Mouse (Mus musculus): ENCODE measurements at regions not wholly inside any gene's neighbourhood (a gene's known extent, or its start where the extent isn't known, plus 50 kb on each side); places are given as distances from the start of the nearest gene placed in this dataset.

DNA sequence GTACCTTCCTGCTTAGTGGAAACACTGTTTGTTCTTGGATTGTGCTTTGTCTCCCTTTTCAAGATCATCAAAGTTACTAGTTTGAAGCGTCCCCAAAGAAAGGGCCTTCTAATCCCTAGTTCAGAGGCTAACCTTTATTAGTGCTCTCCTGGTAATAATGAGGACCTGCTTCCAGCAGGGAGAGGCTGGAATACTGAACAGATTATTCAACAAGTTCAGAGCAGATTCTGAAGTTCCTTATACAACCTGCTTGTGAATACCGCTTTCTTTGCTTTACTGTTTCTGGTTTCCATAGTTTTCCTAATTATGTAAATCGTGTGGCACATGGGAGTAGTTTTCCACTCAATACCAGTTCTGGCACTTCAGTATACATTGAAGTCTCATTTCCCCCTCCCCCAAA lies 75.2 kb upstream of the Dnajc24 start:
- H3K9me3 ChIP-seq (replicated peaks; ENCODE audit: control insufficient read depth, low read length): no peaks in the 10 kb centered on the region
- H3K27me3 ChIP-seq (ENCODE audit: control insufficient read depth, insufficient read depth, low read length): no peaks in the 10 kb centered on the region
- ATAC-seq (replicated peaks; ENCODE audit: insufficient number of reproducible peaks, low FRiP score, low TSS enrichment): no peak
- no peak overlapping the region for H3K9ac ChIP-seq (ENCODE audit: low read depth, low read length)
- no peaks in the 10 kb centered on the region for H3K36me3 ChIP-seq (ENCODE audit: control insufficient read depth, insufficient read depth, low read length)
- no peaks in the 10 kb centered on the region for H3K4me1 ChIP-seq (ENCODE audit: control insufficient read depth, insufficient read depth, low read length)
- WGBS (ENCODE audit: insufficient replicate concordance): 71% methylated on average over 3 of the region's 3 CpGs
- H3K4me2 ChIP-seq: no peak overlapping the region
- no peak overlapping the region for H3K27ac ChIP-seq (ENCODE audit: low read depth, low read length)
- no peak overlapping the region for H3K4me3 ChIP-seq (ENCODE audit: low read depth, low read length)

DNA sequence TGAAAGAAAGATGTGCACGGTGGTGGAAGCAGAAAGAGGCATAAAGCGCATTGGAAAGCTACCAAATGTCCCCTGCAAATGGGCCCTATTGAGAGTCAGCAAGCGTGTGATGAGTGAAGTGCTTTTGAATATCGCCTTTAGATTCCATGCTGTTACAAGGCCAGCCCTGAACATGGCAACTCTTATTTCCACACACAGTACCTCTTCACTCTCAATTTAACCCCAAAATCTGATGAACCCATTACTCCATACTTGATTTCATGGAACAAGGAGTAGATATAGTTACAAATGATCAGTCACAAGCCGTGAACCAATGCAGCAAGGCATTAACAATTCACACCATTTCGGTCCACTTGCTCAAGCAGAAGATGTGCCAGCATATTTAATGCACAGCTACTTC lies 71.1 kb upstream of the Dnajc24 start:
- no peaks in the 10 kb centered on the region for H3K9me3 ChIP-seq (replicated peaks; ENCODE audit: control insufficient read depth, low read length)
- H3K9ac ChIP-seq (ENCODE audit: low read depth, low read length): no peak overlapping the region
- H3K4me3 ChIP-seq (ENCODE audit: low read depth, low read length): no peak overlapping the region
- H3K27me3 ChIP-seq (ENCODE audit: control insufficient read depth, insufficient read depth, low read length): no peaks in the 10 kb centered on the region
- no peaks in the 10 kb centered on the region for H3K4me1 ChIP-seq (ENCODE audit: control insufficient read depth, insufficient read depth, low read length)
- no peak overlapping the region for H3K4me2 ChIP-seq
- no peaks in the 10 kb centered on the region for H3K36me3 ChIP-seq (ENCODE audit: control insufficient read depth, insufficient read depth, low read length)
- no peak for ATAC-seq (replicated peaks; ENCODE audit: insufficient number of reproducible peaks, low FRiP score, low TSS enrichment)
- no peak overlapping the region for H3K27ac ChIP-seq (ENCODE audit: low read depth, low read length)
- 85% methylated on average over 6 of the region's 6 CpGs for WGBS (ENCODE audit: insufficient replicate concordance)

DNA sequence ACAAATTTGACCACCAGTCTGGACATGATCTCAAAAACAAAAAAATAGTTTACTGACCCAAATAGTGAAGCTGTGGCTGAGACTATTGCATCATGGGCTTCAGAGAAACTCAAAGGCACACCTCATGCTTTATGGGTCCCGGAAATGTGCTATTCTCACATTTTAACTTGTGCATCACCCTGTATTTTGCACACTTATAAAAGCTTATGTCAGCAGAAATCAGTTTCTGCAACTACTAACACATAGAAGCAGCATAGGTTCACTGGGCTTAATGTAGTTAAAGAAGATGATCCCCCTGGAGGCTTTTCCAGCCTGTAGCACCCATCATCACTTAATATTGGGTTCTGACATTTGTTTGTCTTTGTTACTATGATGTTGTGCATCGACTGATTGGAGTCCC lies 61.0 kb upstream of the Dnajc24 start:
- H3K27ac ChIP-seq (ENCODE audit: low read depth, low read length): no peak overlapping the region
- H3K36me3 ChIP-seq (ENCODE audit: control insufficient read depth, insufficient read depth, low read length): no peaks in the 10 kb centered on the region
- H3K4me1 ChIP-seq (ENCODE audit: control insufficient read depth, insufficient read depth, low read length): no peaks in the 10 kb centered on the region
- no peak overlapping the region for H3K4me2 ChIP-seq
- WGBS (ENCODE audit: insufficient replicate concordance): 87% methylated on average over 2 of the region's 2 CpGs
- H3K27me3 ChIP-seq (ENCODE audit: control insufficient read depth, insufficient read depth, low read length): no peaks in the 10 kb centered on the region
- H3K4me3 ChIP-seq (ENCODE audit: low read depth, low read length): no peak overlapping the region
- no peaks in the 10 kb centered on the region for H3K9me3 ChIP-seq (replicated peaks; ENCODE audit: control insufficient read depth, low read length)
- no peak overlapping the region for H3K9ac ChIP-seq (ENCODE audit: low read depth, low read length)
- no peak for ATAC-seq (replicated peaks; ENCODE audit: insufficient number of reproducible peaks, low FRiP score, low TSS enrichment)

Measured in heart, embryonic 11.5 days (tissue).